12 mouse cellular contexts compared by ENCODE assay signal in genomic region chr7:47131258-47131657, GRCm38 (mm10). TPM values are rescaled to one million over a fixed set of nuclear protein-coding genes. Genes with fewer than 3 reads are reported as not detected.
DNase-seq lines count a peak whose midpoint lies in the region; ATAC-seq and TF ChIP-seq lines count a peak whose summit lies in the region.
"Had no signal": no experiment of that assay in that cellular context is flagged by ENCODE, and none has a peak within 500 bp of the region (broad histone marks: within the 10 kb centered on the region; RNA-seq: fewer than 3 reads in every experiment).

No protein-coding gene starts in this region.

- H3K36me3 ChIP-seq in E14TG2a.4 (ENCODE audit: insufficient read depth, low read length) (no peaks in the 10 kb centered on the region), ES-E14 (ENCODE audit: control insufficient read depth, insufficient read depth, low read length, poor library complexity, severe bottlenecking) (no peaks in the 10 kb centered on the region)
- H3K36me3 ChIP-seq in hindbrain, embryonic 10.5 days, result no peaks in the 10 kb centered on the region
- H3K36me3 ChIP-seq in midbrain, embryonic 14.5 days (ENCODE audit: control insufficient read depth, insufficient read depth, low read length), result 0 out of 2 replicates have a peak, but pooled peaks cover 3% of the 10 kb centered on the region
- no peaks in the 10 kb centered on the region for H3K36me3 ChIP-seq in thymus, adult 2 months (ENCODE audit: control insufficient read depth, insufficient read depth, low read length)
- no peaks in the 10 kb centered on the region for H3K36me3 ChIP-seq in intestine, embryonic 15.5 days
- H3K36me3 ChIP-seq: embryonic facial prominence, embryonic 13.5 days; liver, embryonic 13.5 days had no signal

- peak; percentile 17; the same call in 1 of the 2 replicates for TF ChIP-seq CTCF in E14TG2a.4 (conservative IDR thresholded peaks at IDR 0.05; ENCODE audit: low read length)
- no peak for TF ChIP-seq CTCF in thymus, adult 2 months (IDR thresholded peaks at IDR 0.05; ENCODE audit: borderline replicate concordance, control insufficient read depth, extremely low read depth, insufficient read depth, low read length, poor library complexity)
- TF ChIP-seq CTCF in gastrocnemius, adult 2 months (IDR thresholded peaks at IDR 0.05), result no peak

- ATAC-seq in midbrain, embryonic 14.5 days (ENCODE audit: low FRiP score, low TSS enrichment), result no peak
- ATAC-seq in intestine, embryonic 15.5 days, result no peak

- 36% methylated on average over 8 of the region's 8 CpGs for WGBS in hindbrain, embryonic 10.5 days
- WGBS in midbrain, embryonic 14.5 days, result 35% methylated on average over 8 of the region's 8 CpGs
- 75% methylated on average over 8 of the region's 8 CpGs for WGBS in thymus, adult 2 months
- 40% methylated on average over 8 of the region's 8 CpGs for WGBS in intestine, embryonic 15.5 days

- no peak for TF ChIP-seq POLR2A in thymus, adult 2 months (IDR thresholded peaks at IDR 0.05; ENCODE audit: control insufficient read depth, extremely low read depth, insufficient read depth, low read length, poor library complexity)

- in situ Hi-C loops in ES-E14 (cut with MboI; ENCODE audit: low sequenced_read_pairs in 2 of 2, unreplicated experiment in 2 of 2), result no loop called here

- H3K4me3 ChIP-seq in E14TG2a.4 (replicated peaks; ENCODE audit: low read length) (no peak overlapping the region), ES-E14 (ENCODE audit: insufficient read depth in 1 of 2, low read depth in 1 of 2, low read length in 2 of 2, poor library complexity in 1 of 2, severe bottlenecking in 1 of 2) (no peak overlapping the region)
- peak overlapping the region; percentile 85 for H3K4me3 ChIP-seq in hindbrain, embryonic 10.5 days
- peak overlapping the region; percentile 79 for H3K4me3 ChIP-seq in midbrain, embryonic 14.5 days (replicated peaks; ENCODE audit: low read depth, low read length)
- no peak overlapping the region for H3K4me3 ChIP-seq in thymus, adult 2 months (ENCODE audit: control insufficient read depth, insufficient read depth, low read length)
- H3K4me3 ChIP-seq in gastrocnemius, adult 2 months, result no peak overlapping the region
- H3K4me3 ChIP-seq in intestine, embryonic 15.5 days (replicated peaks), result no peak overlapping the region

- H3K27ac ChIP-seq in ES-E14 (ENCODE audit: insufficient read depth, low read depth, low read length, poor library complexity, severe bottlenecking), result no peak overlapping the region
- no peak overlapping the region for H3K27ac ChIP-seq in hindbrain, embryonic 10.5 days
- no peak overlapping the region for H3K27ac ChIP-seq in midbrain, embryonic 14.5 days (replicated peaks; ENCODE audit: low read depth, low read length)
- H3K27ac ChIP-seq in thymus, adult 2 months (ENCODE audit: control insufficient read depth, insufficient read depth, low read length), result no peak overlapping the region
- no peak overlapping the region for H3K27ac ChIP-seq in gastrocnemius, adult 2 months
- H3K27ac ChIP-seq in intestine, embryonic 15.5 days, result no peak overlapping the region
- H3K27ac ChIP-seq: embryonic facial prominence, embryonic 13.5 days; liver, embryonic 13.5 days had no signal

- DNase-seq in ES-E14 (ENCODE audit: low read depth, low spot score), result no peak
- no peak for DNase-seq in hindbrain, embryonic 10.5 days (ENCODE audit: low spot score)
- DNase-seq in midbrain, embryonic 14.5 days, result peak; percentile 39
- DNase-seq in thymus, adult 2 months, result no peak
- no peak for DNase-seq in gastrocnemius, adult 2 months
- DNase-seq: kidney, postnatal 10 days; liver, embryonic 13.5 days had no signal

- 0 out of 2 replicates have a peak, but pooled peaks cover 3% of the 10 kb centered on the region for H3K9me3 ChIP-seq in E14TG2a.4 (ENCODE audit: low read length)
- no peaks in the 10 kb centered on the region for H3K9me3 ChIP-seq in ES-E14 (ENCODE audit: control insufficient read depth, insufficient read depth, low read depth, low read length)
- no peaks in the 10 kb centered on the region for H3K9me3 ChIP-seq in hindbrain, embryonic 10.5 days
- no peaks in the 10 kb centered on the region for H3K9me3 ChIP-seq in midbrain, embryonic 14.5 days (ENCODE audit: control insufficient read depth, low read length)
- H3K9me3 ChIP-seq in intestine, embryonic 15.5 days, result no peaks in the 10 kb centered on the region
- H3K9me3 ChIP-seq: embryonic facial prominence, embryonic 13.5 days; liver, embryonic 13.5 days had no signal

- H3K9ac ChIP-seq in ES-E14 (ENCODE audit: insufficient read depth, low read depth, low read length, poor library complexity, severe bottlenecking), result no peak overlapping the region
- H3K9ac ChIP-seq in midbrain, embryonic 14.5 days (replicated peaks; ENCODE audit: low read length), result peak overlapping the region; percentile 94
- H3K9ac ChIP-seq in intestine, embryonic 15.5 days, result no peak overlapping the region
- H3K9ac ChIP-seq: liver, embryonic 13.5 days had no signal

- H3K4me1 ChIP-seq in E14TG2a.4 (replicated peaks; ENCODE audit: low read depth, low read length) (peaks cover 26% of the 10 kb centered on the region), ES-E14 (ENCODE audit: control insufficient read depth in 2 of 2, insufficient read depth in 2 of 2, low read length in 2 of 2, poor library complexity in 1 of 2) (peaks cover 0 to 2% of the 10 kb centered on the region in 2 experiments; a peak in 2 of 4 replicates)
- H3K4me1 ChIP-seq in hindbrain, embryonic 10.5 days (replicated peaks), result peaks cover 20% of the 10 kb centered on the region
- peaks cover 11% of the 10 kb centered on the region; the same call in 1 of the 2 replicates for H3K4me1 ChIP-seq in midbrain, embryonic 14.5 days (ENCODE audit: control insufficient read depth, insufficient read depth, low read length)
- H3K4me1 ChIP-seq in thymus, adult 2 months (replicated peaks; ENCODE audit: control insufficient read depth, insufficient read depth, low read length), result no peaks in the 10 kb centered on the region
- peaks cover 14% of the 10 kb centered on the region; the same call in 1 of the 2 replicates for H3K4me1 ChIP-seq in intestine, embryonic 15.5 days (replicated peaks)

- H3K27me3 ChIP-seq in E14TG2a.4 (ENCODE audit: insufficient read depth, low read length), result peaks cover 76% of the 10 kb centered on the region
- H3K27me3 ChIP-seq in hindbrain, embryonic 10.5 days (ENCODE audit: insufficient read depth, poor library complexity, severe bottlenecking), result peaks cover 67% of the 10 kb centered on the region
- H3K27me3 ChIP-seq in midbrain, embryonic 14.5 days (ENCODE audit: control insufficient read depth, insufficient read depth, low read length), result no peaks in the 10 kb centered on the region
- H3K27me3 ChIP-seq in thymus, adult 2 months (ENCODE audit: control insufficient read depth, insufficient read depth, low read length), result peaks cover 10% of the 10 kb centered on the region; the same call in 1 of the 2 replicates
- peaks cover 52% of the 10 kb centered on the region for H3K27me3 ChIP-seq in intestine, embryonic 15.5 days (replicated peaks)

- intact Hi-C loops in gastrocnemius, adult 2 months (cut with DNase I), result no loop called here

- H3K4me2 ChIP-seq in midbrain, embryonic 14.5 days (ENCODE audit: low read length), result peak overlapping the region; percentile 70
- H3K4me2 ChIP-seq in intestine, embryonic 15.5 days (replicated peaks), result no peak overlapping the region

TF ChIP-seq in ES-E14, 5 proteins besides CTCF, POLR2A, EP300 and RAD21:
- TF ChIP-seq MAFK (IDR thresholded peaks at IDR 0.05; ENCODE audit: insufficient read depth, low read depth, low read length), result no peak
- peak; percentile 68; the same call in 1 of the 2 replicates for TF ChIP-seq ZNF384 (IDR thresholded peaks at IDR 0.05; ENCODE audit: low read depth, low read length)
TF ChIP-seq in ES-E14: peak in this region for 1.

RNA-seq across cellular contexts. Expression of gene Ptpn5, which starts 2.2 kb away (rescaled TPM):
- total RNA-seq in ES-E14 (2012; rRNA removed), result 0.32 and 0.36 TPM in 2 replicates
- 10.7 and 30.9 TPM in 2 replicates for polyA plus RNA-seq in hindbrain, embryonic 10.5 days (2016; fragmentation: Nextera tagmentation; extraction: Ambion mirVana)
- 146 and 152 TPM in 2 replicates for polyA plus RNA-seq in midbrain, embryonic 14.5 days (2014; fragmentation: Nextera tagmentation; extraction: Ambion mirVana)
- polyA plus RNA-seq in thymus, adult 2 months (2012; rRNA removed), result 1.3 and 2.2 TPM in 2 replicates
- not detected for total RNA-seq in gastrocnemius, adult 2 months (2021)
- polyA plus RNA-seq in intestine, embryonic 15.5 days (2015; fragmentation: Nextera tagmentation; extraction: Ambion mirVana), result 1.8 and 2.0 TPM in 2 replicates
- total RNA-seq: hematopoietic stem cell, adult 5-6 weeks; megakaryocyte, adult 5-6 weeks had no signal

Comparison
In these comparisons a context has a peak if more than half of its experiments do, and no peak if none do; other contexts are left out.
1. H3K4me3 ChIP-seq: peak in hindbrain, embryonic 10.5 days (single experiment) and midbrain, embryonic 14.5 days (single experiment); none in E14TG2a.4 (single experiment), ES-E14 (0 of 2), thymus, adult 2 months (single experiment), gastrocnemius, adult 2 months (single experiment) and intestine, embryonic 15.5 days (single experiment).